Mouse (Mus musculus) E14TG2a.4 (cell line): ENCODE measurements around the gene Prph2.

Experiments
- CTCF ChIP-seq: conservative IDR thresholded peaks from 2 replicates; pipeline ENCODE4 v1.5.1; 2014; ENCODE audit warnings: low read length
- NANOG ChIP-seq: IDR thresholded peaks from 2 replicates; pipeline ENCODE4 v1.6.1; 2014; ENCODE audit warnings: borderline replicate concordance, low read length, mixed read lengths
- POU5F1 ChIP-seq: IDR thresholded peaks from 2 replicates; pipeline ENCODE4 v1.6.1; 2014; ENCODE audit warnings: low read length, borderline replicate concordance

DNA sequence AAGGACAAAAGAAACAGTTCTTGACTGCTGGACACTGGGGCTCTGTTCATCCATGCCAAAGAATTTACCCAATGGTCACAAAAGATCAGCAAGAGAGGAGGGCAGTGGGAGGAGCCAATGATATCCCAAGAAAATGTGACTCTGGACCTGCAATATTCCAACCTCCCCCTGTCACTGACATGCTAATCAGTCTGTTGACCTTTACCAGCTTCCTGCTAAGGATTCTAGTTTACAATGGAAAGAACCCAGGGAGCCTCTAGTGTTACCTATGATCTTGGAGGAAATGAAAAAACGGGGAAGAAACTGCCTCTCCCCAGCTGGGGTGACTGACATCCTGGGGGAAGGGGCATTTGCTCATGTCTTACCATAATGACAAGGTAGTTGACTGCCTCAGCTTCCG is 9.3 kb upstream of the Prph2 start:
- no peak for TF ChIP-seq CTCF
- no peak for TF ChIP-seq POU5F1
- TF ChIP-seq NANOG = no peak
